Mouse (Mus musculus): Measurements from ENCODE around the gene Zmynd19. TPM values are rescaled to one million over a fixed set of nuclear protein-coding genes. Genes with fewer than 3 reads are reported as not detected.
A peak's percentile ranks its signal among the peaks of the same experiment; 100 is the strongest.
"Not testable (repeated sequence)": the region's sequence is repeated elsewhere in the genome, so short reads cannot be mapped to it uniquely, and the experiment has no call there.

Gene Zmynd19
- polyA plus RNA-seq, 1 experiment from 2014 or later = 12.2 TPM

DNA sequence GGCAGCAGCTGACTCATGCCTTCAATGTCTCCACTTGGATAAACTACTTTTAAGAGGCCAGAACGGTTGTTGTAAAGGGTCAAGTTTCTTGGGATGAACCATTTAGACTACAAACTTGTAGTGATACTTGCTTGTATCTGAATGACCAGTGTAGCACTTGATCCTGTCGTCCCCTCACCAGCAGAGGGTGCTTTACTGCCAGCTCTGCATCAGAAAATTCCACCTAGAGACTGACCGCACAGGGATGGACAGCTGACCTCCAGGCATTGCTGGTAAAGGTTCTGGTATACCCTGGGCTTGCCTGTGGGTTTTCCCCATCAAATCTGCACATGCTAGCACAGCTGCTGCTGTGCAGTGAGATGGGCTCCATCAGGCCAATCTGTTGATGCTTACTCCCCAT, 11.3 kb downstream of the Zmynd19 start:
- DNase-seq (ENCODE audit: low spot score) (peak; percentile 67), ATAC-seq (replicated peaks; ENCODE audit: low FRiP score, low read depth) (0 out of 2 replicates have a peak, but pooled peaks have one; percentile 35)
- Histone ChIP-seq H3K9ac (ENCODE audit: low read depth, low read length) (no peak overlapping the region), H3K4me2 (ENCODE audit: low read length) (no peak overlapping the region), H3K9me3 (replicated peaks; ENCODE audit: low read length) (no peaks in the 10 kb centered on the region), H3K27me3 (ENCODE audit: insufficient read depth, low read length) (no peaks in the 10 kb centered on the region), H3K4me1 (replicated peaks; ENCODE audit: insufficient read depth, low read length) (peaks cover 7% of the 10 kb centered on the region), H3K36me3 (ENCODE audit: insufficient read depth, low read length) (peaks cover 31% of the 10 kb centered on the region; the same call in 1 of the 2 replicates), H3K4me3 (replicated peaks; ENCODE audit: low read depth, low read length) (no peak overlapping the region), H3K27ac (no peak overlapping the region)
- WGBS = 27% methylated on average over 3 of the region's 3 CpGs
- peak; percentile 80 for TF ChIP-seq CTCF (IDR thresholded peaks at IDR 0.05; ENCODE audit: low read depth)

DNA sequence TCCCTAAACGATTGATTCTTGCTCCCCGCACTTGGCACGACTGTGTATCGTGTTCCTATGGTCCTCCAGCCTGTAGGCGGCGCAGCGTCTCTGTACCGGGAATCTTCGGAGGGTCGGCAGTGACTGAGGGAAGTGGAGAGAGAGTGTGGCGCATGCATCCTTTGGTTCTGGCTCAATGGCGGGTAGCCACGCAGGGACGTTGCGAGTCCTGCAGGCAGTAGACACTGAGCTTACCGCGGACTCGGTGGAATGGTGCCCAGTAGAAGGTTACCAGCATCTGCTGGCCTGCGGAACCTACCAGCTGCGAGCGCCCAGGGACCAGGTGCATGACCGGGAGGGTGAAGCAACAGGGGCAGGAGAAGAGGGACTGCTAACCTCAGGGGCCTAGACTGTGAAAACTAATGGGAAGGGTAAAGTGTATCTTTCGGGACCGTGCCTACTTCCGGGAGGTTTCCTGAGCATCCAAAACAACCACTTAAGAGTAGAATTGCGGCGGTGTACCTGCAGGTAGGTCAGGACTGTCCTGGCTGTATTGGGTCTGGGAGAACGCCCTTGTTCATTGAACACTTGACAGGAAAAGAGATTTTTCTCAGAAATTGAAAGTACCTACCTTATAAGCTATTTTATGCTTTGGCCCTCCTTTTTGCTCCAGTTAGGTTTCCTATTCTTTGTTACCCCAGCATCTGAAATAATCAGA, 12.9 kb downstream of the Zmynd19 start, which contains the start of gene Dph7:
Gene Dph7, plus strand, starts transcription at position 97 of the 697 bp plus-strand sequence.
- Histone ChIP-seq H3K9ac (ENCODE audit: low read depth, low read length) (peak within 1 kb of the TSS; percentile 74), H3K27me3 (ENCODE audit: insufficient read depth, low read length) (no peaks in the 10 kb centered on the region), H3K4me1 (replicated peaks; ENCODE audit: insufficient read depth, low read length) (peaks cover 7% of the 10 kb centered on the region), H3K4me2 (ENCODE audit: low read length) (peak within 1 kb of the TSS; percentile 75), H3K27ac (no peak within 1 kb of the TSS), H3K36me3 (ENCODE audit: insufficient read depth, low read length) (peaks cover 35% of the 10 kb centered on the region), H3K9me3 (replicated peaks; ENCODE audit: low read length) (no peaks in the 10 kb centered on the region), H3K4me3 (replicated peaks; ENCODE audit: low read depth, low read length) (peak within 1 kb of the TSS; percentile 71)
- DNase-seq (ENCODE audit: low spot score) (peak; percentile 94), ATAC-seq (replicated peaks; ENCODE audit: low FRiP score, low read depth) (peak; percentile 77)
- WGBS = under 1% methylated on average over 28 of the region's 28 CpGs
- TF ChIP-seq CTCF (IDR thresholded peaks at IDR 0.05; ENCODE audit: low read depth) = peak; percentile 94

DNA sequence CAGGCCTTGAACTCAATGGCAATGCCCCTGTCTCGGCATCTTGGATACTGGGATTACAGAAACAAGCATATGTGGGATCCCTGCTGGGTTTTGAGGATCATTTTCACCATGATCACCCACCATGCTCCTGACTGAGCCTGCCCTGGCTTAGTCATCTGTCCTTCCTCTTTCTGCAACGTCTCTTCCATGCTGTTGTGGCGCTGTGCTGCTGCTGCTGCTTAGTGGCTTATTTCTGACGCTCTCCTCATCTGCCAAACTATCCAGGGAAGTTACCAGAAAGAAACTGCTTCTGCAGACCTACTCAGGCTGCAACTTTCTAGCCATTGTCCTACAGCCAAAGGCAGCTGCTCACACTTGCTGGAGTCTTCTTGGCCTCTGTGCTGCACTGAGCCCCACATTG, 20.8 kb downstream of the Zmynd19 start:
- Histone ChIP-seq H3K27me3 (ENCODE audit: insufficient read depth, low read length) (no peaks in the 10 kb centered on the region), H3K27ac (no peak overlapping the region), H3K36me3 (ENCODE audit: insufficient read depth, low read length) (peaks cover 44% of the 10 kb centered on the region), H3K4me3 (replicated peaks; ENCODE audit: low read depth, low read length) (no peak overlapping the region), H3K9me3 (replicated peaks; ENCODE audit: low read length) (no peaks in the 10 kb centered on the region), H3K4me2 (ENCODE audit: low read length) (no peak overlapping the region), H3K9ac (ENCODE audit: low read depth, low read length) (no peak overlapping the region), H3K4me1 (replicated peaks; ENCODE audit: insufficient read depth, low read length) (peaks cover 6% of the 10 kb centered on the region)
- 77% methylated on average over 4 of the region's 4 CpGs for WGBS
- ATAC-seq (replicated peaks; ENCODE audit: low FRiP score, low read depth) = no peak
- DNase-seq (ENCODE audit: low spot score) = no peak
- TF ChIP-seq CTCF (IDR thresholded peaks at IDR 0.05; ENCODE audit: low read depth) = no peak

DNA sequence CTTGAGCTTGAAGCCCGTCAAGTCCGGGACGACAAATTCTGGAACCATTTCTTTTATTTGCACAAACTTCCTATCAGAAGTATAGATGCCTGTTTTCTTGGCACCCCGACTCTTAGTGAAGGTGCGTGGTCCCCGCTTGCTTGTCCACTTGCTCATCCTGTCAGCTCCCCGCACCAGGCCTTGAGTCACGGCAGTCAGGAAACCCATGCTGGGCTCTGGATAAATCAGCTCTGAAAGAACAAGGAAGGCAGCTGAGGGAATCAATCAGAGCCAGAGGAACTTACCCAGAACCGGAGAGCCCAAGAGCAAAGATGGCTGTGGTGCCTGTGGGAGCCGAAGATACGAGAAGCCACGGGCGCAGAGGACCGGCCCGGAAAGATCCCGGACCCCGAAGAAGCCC, 24.9 kb downstream of the Zmynd19 start:
- H3K4me3 ChIP-seq (replicated peaks; ENCODE audit: low read depth, low read length) = peak overlapping the region; percentile 82
- H3K4me1 ChIP-seq (replicated peaks; ENCODE audit: insufficient read depth, low read length); DNase-seq (ENCODE audit: low spot score); H3K27me3 ChIP-seq (ENCODE audit: insufficient read depth, low read length); ATAC-seq (replicated peaks; ENCODE audit: low FRiP score, low read depth); H3K9me3 ChIP-seq (replicated peaks; ENCODE audit: low read length): not testable (repeated sequence)
- peak overlapping the region; percentile 76 for H3K9ac ChIP-seq (ENCODE audit: low read depth, low read length)
- H3K4me2 ChIP-seq (ENCODE audit: low read length) = peak overlapping the region; percentile 94
- peak overlapping the region; percentile 95 for H3K27ac ChIP-seq
- H3K36me3 ChIP-seq (ENCODE audit: insufficient read depth, low read length) = peaks cover 21% of the 10 kb centered on the region; the same call in 1 of the 2 replicates
- WGBS = under 1% methylated on average over 17 of the region's 17 CpGs

DNA sequence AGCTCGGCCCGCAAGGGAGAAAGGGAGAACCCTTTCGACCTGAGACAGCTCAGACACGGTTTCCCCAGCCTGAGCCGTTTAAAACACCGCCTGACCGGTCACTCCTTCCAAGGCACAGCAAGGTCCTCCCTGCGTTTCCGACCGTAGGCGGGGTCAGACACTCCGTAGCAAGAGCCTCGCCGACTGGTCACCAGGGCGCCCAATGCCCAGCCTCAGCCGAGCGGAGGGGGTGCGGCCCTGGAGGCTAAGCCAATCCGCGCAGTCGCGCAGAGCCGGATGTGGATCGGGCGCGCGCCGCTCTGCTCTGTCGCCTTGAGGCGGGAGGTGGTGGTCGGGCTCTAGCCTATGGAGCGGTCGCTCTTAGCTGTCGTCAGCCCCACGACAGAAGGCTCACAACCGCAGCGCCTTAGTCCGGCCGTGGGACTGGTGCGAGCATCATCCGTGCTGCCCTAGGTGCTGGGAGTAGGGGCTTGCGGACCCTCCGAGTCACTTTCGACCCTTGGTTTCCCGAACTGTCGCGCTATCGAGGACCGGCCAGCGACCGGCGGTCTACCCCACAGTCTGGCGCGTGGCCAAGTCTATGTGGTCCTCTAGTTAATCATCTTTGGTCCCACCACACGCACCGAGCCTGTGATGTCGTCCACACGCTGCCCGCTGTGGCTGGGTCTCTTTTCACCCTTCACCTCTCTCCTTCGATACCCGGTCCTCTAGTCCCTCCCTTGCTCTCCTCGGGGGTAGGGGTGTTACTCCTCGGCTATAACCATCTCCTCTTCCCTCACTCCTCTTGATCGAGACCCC, 25.5 kb downstream of the Zmynd19 start, which contains the start of gene Mrpl41:
Gene Mrpl41, minus strand, starts transcription at position 193 of the 798 bp plus-strand sequence.
- peak within 1 kb of the TSS; percentile 82 for H3K4me3 ChIP-seq (replicated peaks; ENCODE audit: low read depth, low read length)
- H3K4me2 ChIP-seq (ENCODE audit: low read length) = peak within 1 kb of the TSS; percentile 94
- H3K27me3 ChIP-seq (ENCODE audit: insufficient read depth, low read length) = no peaks in the 10 kb centered on the region
- peak within 1 kb of the TSS; percentile 76 for H3K9ac ChIP-seq (ENCODE audit: low read depth, low read length)
- peak; percentile 99 for ATAC-seq (replicated peaks; ENCODE audit: low FRiP score, low read depth)
- no peaks in the 10 kb centered on the region for H3K9me3 ChIP-seq (replicated peaks; ENCODE audit: low read length)
- under 1% methylated on average over 64 of the region's 64 CpGs for WGBS
- H3K4me1 ChIP-seq (replicated peaks; ENCODE audit: insufficient read depth, low read length) = peaks cover 6% of the 10 kb centered on the region
- TF ChIP-seq CTCF (IDR thresholded peaks at IDR 0.05; ENCODE audit: low read depth) = no peak
- peaks cover 17% of the 10 kb centered on the region; the same call in 1 of the 2 replicates for H3K36me3 ChIP-seq (ENCODE audit: insufficient read depth, low read length)
- peak within 1 kb of the TSS; percentile 95 for H3K27ac ChIP-seq
- DNase-seq (ENCODE audit: low spot score) = peak; percentile 99

DNA sequence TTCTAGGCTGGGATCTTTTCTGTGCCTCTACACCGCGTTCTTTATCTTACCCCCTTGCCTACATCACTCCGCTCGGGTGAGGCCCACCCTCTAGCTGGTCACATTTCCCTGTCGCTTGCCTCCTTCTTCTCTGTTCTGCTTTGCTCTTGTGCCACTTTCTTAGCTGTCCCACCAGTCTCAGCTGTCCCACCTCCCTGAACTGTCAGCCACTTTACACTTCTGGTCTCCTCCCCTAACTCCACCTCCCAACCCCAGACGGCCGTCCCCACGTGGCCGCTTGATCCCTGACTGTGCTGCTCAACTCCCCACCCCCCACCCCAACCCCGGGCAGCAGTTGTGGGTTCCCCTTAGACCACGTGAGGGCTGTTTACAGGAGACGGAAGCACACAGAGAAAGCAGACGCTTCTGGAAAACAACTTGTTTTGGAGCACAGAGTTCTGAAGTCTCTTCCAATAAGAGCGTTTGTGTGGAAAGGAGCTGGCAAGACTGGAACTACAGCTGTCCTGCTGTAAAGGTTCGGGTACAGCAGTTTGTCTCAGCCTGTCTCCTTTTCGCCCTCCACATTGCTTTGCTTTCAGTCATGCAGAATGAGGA, 26.2 kb downstream of the Zmynd19 start, which contains the start of gene Pnpla7:
Gene Pnpla7, plus strand, starts transcription at position 330 of the 594 bp plus-strand sequence.
- H3K27me3 ChIP-seq (ENCODE audit: insufficient read depth, low read length) = no peaks in the 10 kb centered on the region
- DNase-seq (ENCODE audit: low spot score) (peak; percentile 93), ATAC-seq (replicated peaks; ENCODE audit: low FRiP score, low read depth) (peak; percentile 68)
- H3K27ac ChIP-seq = peak within 1 kb of the TSS; percentile 95
- H3K4me3 ChIP-seq (replicated peaks; ENCODE audit: low read depth, low read length) = peak within 1 kb of the TSS; percentile 82
- no peaks in the 10 kb centered on the region for H3K9me3 ChIP-seq (replicated peaks; ENCODE audit: low read length)
- peaks cover 12% of the 10 kb centered on the region; the same call in 1 of the 2 replicates for H3K36me3 ChIP-seq (ENCODE audit: insufficient read depth, low read length)
- no peak for TF ChIP-seq CTCF (IDR thresholded peaks at IDR 0.05; ENCODE audit: low read depth)
- peak within 1 kb of the TSS; percentile 94 for H3K4me2 ChIP-seq (ENCODE audit: low read length)
- H3K9ac ChIP-seq (ENCODE audit: low read depth, low read length) = peak within 1 kb of the TSS; percentile 76
- under 1% methylated on average over 16 of the region's 16 CpGs for WGBS
- H3K4me1 ChIP-seq (replicated peaks; ENCODE audit: insufficient read depth, low read length) = peaks cover 6% of the 10 kb centered on the region

All from kidney, postnatal 0 days (tissue).